Mouse (Mus musculus) cerebellum, adult (tissue): Measurements from ENCODE around the gene Slc9a9.

Experiments used
- ATAC-seq: cut with Nextera tagmentation; 2 replicates; pipeline ENCODE4 v1.9.2; 2017; ENCODE audit warnings: mild to moderate bottlenecking, moderate library complexity, mixed read lengths; ENCODE audit not compliant: insufficient number of reproducible peaks, low FRiP score, low TSS enrichment

Gene Slc9a9

DNA sequence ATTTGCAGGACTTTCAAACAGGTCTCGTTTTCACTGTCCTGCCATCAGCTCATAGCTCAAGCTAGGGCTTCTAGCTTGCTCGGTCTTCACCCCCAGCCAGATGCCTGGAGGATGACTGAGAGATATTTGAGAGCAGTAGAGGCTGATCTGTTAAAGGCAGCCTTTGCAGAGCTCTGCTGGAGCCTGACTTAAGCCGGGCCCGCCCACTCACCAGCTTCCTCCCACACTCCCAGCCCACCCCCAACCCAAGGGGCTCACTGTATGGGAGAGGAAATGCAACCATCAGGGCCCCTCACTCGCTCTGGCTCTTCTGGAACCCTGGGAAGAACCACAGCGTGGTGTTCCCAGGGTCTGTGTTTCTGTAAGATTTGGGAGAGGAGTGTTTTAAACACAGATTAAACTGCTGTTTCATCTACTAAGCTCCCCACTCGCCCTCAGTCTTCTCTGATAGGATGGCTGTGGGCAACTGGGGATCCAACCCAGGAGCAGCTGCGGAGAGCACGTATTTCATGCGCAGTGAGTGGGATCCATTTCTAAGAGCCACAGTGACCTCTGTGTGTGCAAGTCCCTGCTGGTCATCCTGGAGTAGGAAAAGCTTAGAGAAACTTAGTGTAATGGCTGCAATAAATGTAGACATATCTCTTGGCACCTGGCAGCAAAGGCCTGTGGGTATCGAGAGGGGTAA, 451.6 kb downstream of the Slc9a9 start:
- ATAC-seq: no peak

GRCm38 (mm10) chr9:95125683-95126082, 456.0 kb downstream of the Slc9a9 start:
- no peak for ATAC-seq

DNA sequence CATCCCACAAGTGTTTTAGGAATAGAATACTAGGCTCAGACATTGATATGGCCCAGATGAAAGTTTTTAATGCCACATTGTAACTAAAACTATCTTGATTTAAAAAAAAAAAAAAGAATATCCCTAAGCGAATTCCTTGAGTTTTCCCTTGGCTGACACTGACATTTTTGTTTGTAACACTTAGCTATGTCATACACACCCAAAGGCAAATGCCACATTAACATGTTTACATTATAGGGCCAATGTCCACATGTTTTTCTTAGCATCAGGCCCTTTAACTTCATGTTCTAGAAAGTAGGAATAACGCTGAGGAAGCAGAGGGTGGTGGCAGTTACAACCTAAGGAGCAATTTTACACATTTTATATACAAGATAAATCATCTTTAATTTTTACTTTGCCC, 458.1 kb downstream of the Slc9a9 start:
- ATAC-seq: no peak

GRCm38 (mm10) chr9:95149206-95149729, 479.6 kb downstream of the Slc9a9 start:
- no peak for ATAC-seq

DNA sequence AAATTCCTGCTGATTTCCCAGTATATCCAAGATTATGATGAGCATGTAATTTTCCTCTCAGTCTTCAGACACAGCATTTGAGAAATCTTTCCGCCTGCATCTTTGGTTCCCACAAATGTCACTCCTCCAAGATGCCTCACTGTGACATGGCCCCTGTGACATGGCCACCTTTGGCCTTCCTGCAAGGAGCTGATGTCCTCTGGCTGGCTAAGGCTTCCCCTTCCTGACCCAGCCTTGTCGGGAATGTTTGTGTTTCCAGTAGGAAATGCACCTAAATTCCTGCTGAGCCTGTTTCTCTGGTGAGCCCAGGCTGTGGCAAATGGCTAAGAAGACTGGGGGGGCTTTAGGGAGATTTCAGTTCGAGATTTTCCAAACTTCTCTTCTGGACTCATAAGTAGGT, 480.4 kb downstream of the Slc9a9 start:
- ATAC-seq: no peak

DNA sequence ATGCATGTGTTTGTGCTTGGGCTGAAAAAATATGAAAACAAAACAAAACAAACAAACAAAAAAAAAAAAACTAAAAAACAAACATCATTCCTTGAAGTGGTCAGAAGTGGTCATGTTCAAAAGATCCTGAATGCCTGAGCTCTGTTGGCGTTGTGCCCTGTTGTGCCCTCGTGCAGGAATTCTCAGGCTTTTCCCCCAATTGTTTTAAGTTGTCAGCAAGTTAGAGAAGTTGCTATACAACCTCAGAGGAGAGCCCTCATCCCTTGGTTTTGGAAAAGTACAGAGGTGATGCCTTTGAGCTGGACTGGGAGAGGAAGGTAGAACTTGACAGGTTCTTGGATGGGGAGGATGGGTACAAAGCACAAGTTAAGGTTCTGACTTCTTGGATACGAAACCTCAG, 480.9 kb downstream of the Slc9a9 start:
- no peak for ATAC-seq

- no peak for ATAC-seq
Measured at GRCm38 (mm10) chr9:95150998-95151397, 481.3 kb downstream of the Slc9a9 start.

- ATAC-seq: no peak
Measured at GRCm38 (mm10) chr9:95151746-95152145, 482.0 kb downstream of the Slc9a9 start.

DNA sequence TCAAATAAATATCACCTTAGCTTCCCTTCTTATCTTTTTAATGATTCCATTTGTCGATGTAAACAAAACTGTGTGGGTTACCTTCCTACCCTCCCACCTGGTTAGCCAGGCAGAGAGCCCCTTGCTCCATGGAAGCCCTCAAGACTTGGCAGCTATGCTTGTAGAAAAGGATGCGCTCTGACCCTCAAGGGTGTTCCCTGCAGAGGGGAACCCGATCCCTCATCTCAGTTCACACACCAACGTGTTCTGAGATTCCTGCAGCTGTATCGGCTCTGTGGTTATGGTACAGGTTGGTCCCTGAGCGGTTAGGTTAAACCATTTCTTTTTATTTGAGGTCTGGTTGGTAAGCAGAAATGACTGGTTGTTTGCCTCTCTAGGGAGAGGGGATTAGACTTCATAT, 484.3 kb downstream of the Slc9a9 start:
- no peak for ATAC-seq

- ATAC-seq: no peak
Measured at GRCm38 (mm10) chr9:95157948-95158347, 488.2 kb downstream of the Slc9a9 start.

DNA sequence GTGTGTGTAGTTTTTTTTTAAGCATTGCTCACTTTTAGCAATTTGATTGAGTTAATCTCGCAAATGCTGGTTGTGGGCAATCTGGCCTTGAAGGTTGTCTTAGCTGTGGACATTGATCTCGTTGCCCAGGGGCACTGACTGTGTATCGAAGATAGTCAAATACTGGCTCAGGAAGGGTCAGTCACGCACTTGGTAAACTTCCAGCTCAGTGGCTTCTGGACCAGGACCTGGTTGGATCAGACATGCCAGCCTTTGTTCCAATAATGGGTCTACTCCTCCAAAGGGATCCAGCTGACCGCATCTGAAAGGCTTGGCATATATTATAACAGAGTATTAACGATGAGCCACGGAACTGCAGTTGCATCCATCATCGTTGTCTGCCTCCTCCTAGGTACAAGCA, 489.2 kb downstream of the Slc9a9 start:
- ATAC-seq: no peak

- no peak for ATAC-seq
Measured at GRCm38 (mm10) chr9:95160575-95161300, 491.0 kb downstream of the Slc9a9 start.

GRCm38 (mm10) chr9:95161699-95162098, 492.0 kb downstream of the Slc9a9 start:
- ATAC-seq: no peak

DNA sequence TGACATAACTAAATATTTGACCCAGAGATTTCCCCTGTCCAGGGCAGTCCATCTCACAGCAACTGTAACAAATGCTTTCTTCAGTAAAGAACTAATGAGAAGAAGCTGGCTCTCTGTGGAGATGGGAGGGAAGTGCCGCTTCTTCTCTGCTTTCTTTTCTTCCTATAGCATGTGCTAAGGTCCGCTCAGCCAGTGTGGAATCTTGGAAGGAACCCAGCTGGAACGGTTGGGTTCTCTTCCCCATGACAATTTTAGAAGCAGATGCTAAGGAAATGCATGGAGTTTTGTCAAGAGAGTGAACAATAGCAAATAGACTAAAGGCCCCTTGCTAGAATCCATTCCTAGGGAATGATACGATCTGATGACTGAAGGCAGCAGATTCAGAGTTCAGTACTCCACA, 496.5 kb downstream of the Slc9a9 start:
- no peak for ATAC-seq

- ATAC-seq: no peak
Measured at GRCm38 (mm10) chr9:95167806-95168205, 498.1 kb downstream of the Slc9a9 start.

GRCm38 (mm10) chr9:95168487-95169008, 498.8 kb downstream of the Slc9a9 start:
- no peak for ATAC-seq

GRCm38 (mm10) chr9:95178170-95178569, 508.5 kb downstream of the Slc9a9 start:
- no peak for ATAC-seq

- ATAC-seq: no peak
Measured at GRCm38 (mm10) chr9:95180005-95180404, 510.3 kb downstream of the Slc9a9 start.

DNA sequence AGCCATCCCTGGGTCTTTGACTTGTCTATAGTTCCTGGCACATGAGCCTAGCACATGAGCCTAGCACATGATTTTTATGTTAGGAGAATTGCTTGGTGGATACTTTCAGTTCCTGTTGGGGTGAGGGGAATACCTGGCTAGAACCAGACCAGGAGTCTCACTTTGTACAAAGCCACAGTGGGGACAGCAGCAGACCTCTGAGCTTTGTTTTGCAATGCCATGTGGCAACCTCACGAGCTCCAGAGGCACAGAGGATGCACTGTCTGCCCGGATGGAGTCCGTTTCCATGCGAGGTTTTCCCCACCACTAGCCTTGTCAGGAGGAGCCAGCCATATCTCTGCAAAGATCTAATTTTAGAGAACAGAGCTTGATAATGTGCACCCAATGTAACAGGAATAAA, 510.9 kb downstream of the Slc9a9 start:
- ATAC-seq: no peak

- ATAC-seq: no peak
Measured at GRCm38 (mm10) chr9:95181241-95182043, 511.7 kb downstream of the Slc9a9 start.

DNA sequence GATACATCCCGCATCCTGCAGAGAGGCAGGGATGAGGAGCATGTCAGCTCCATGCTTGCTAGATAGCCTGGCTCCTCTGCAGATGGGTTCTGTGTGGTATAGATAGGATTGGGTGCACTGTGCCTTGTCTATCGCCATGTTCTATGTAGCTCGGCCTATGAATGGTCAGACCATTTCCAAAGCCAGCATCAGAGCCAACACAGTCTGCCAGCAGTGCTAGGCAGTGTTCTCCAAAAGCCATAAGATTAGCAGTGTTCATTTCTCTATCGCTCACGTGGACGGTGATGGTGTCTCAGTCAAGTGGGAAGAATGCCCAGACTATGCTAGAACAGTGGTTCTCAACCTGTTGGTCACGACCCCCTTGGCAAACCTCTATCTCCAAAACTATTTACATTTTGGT, 512.6 kb downstream of the Slc9a9 start:
- ATAC-seq: 0 out of 2 replicates have a peak, but pooled peaks have one; percentile 15
